Mouse (Mus musculus) kidney, postnatal 25 days (tissue): ENCODE measurements around the gene Col27a1.

Experiments used
- DNase-seq, 2 experiments: peaks; one replicate each; pipeline ENCODE4 v3.0.0; 2021; ENCODE audit warnings: mixed read lengths in 2 of 2

Col27a1 gene

GRCm38 (mm10) chr4:63382676-63383369 lies 169.0 kb downstream of the Col27a1 start:
- DNase-seq: no peak

GRCm38 (mm10) chr4:63383474-63383873 lies 169.7 kb downstream of the Col27a1 start:
- no peak for DNase-seq

GRCm38 (mm10) chr4:63384262-63384661 lies 170.5 kb downstream of the Col27a1 start:
- no peak for DNase-seq
